Mouse (Mus musculus): Measurements from ENCODE around the gene Erbb4. TPM values are rescaled to one million over a fixed set of nuclear protein-coding genes. Genes with fewer than 3 reads are reported as not detected.

Gene Erbb4
- polyA plus RNA-seq, 1 experiment from 2014 or later: 1.3 TPM

- H3K27ac ChIP-seq (replicated peaks; ENCODE audit: low read depth, low read length): no peak overlapping the region
- H3K36me3 ChIP-seq (replicated peaks; ENCODE audit: control insufficient read depth, insufficient read depth, low read depth, low read length): no peaks in the 10 kb centered on the region
- H3K4me3 ChIP-seq (ENCODE audit: low read depth, low read length): no peak overlapping the region
- no peak for DNase-seq (ENCODE audit: low spot score)
- H3K4me1 ChIP-seq (ENCODE audit: control insufficient read depth, insufficient read depth, low read length): no peaks in the 10 kb centered on the region
- no peaks in the 10 kb centered on the region for H3K9me3 ChIP-seq (replicated peaks; ENCODE audit: control insufficient read depth, low read length)
- no peak overlapping the region for H3K4me2 ChIP-seq (ENCODE audit: low read depth, low read length)
- 89% methylated on average over 5 of the region's 5 CpGs for WGBS
- H3K27me3 ChIP-seq (ENCODE audit: control insufficient read depth, insufficient read depth, low read length): no peaks in the 10 kb centered on the region
- no peak for ATAC-seq (replicated peaks; ENCODE audit: insufficient number of reproducible peaks, low FRiP score, low TSS enrichment, low read depth)
- H3K9ac ChIP-seq (replicated peaks; ENCODE audit: low read length): no peak overlapping the region
Observed at GRCm38 (mm10) chr1:68762456-68762855, 345.4 kb downstream of the Erbb4 start.

- H3K27me3 ChIP-seq (ENCODE audit: control insufficient read depth, insufficient read depth, low read length): no peaks in the 10 kb centered on the region
- H3K27ac ChIP-seq (replicated peaks; ENCODE audit: low read depth, low read length): no peak overlapping the region
- no peaks in the 10 kb centered on the region for H3K36me3 ChIP-seq (replicated peaks; ENCODE audit: control insufficient read depth, insufficient read depth, low read depth, low read length)
- no peak for DNase-seq (ENCODE audit: low spot score)
- H3K4me2 ChIP-seq (ENCODE audit: low read depth, low read length): no peak overlapping the region
- H3K4me3 ChIP-seq (ENCODE audit: low read depth, low read length): no peak overlapping the region
- H3K9ac ChIP-seq (replicated peaks; ENCODE audit: low read length): no peak overlapping the region
- no peak for ATAC-seq (replicated peaks; ENCODE audit: insufficient number of reproducible peaks, low FRiP score, low TSS enrichment, low read depth)
- H3K4me1 ChIP-seq (ENCODE audit: control insufficient read depth, insufficient read depth, low read length): no peaks in the 10 kb centered on the region
- H3K9me3 ChIP-seq (replicated peaks; ENCODE audit: control insufficient read depth, low read length): no peaks in the 10 kb centered on the region
- 45% methylated on average over 1 of the region's 1 CpGs for WGBS
Observed at GRCm38 (mm10) chr1:68748976-68749375, 358.9 kb downstream of the Erbb4 start.

DNA sequence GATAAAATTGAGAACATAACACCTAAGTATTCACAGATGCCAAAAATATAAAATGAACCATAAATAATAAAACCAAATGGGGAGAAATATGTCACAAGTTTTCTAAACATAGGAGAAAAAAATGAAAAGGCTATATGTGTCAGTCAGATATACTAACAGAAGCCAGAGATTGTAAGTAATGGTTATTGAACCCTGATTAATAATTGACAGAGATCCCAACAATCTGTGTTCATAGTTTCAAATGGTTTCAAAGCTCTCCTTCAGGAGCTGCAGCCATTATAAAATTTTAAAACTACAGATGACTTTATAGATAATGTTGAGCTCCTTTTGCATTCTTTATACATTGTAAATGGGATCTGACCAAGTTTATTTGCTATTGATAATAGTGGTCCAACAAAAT is 426.4 kb downstream of the Erbb4 start:
- ATAC-seq (replicated peaks; ENCODE audit: insufficient number of reproducible peaks, low FRiP score, low TSS enrichment, low read depth) (no peak), DNase-seq (ENCODE audit: low spot score) (no peak)
- no peaks in the 10 kb centered on the region for H3K36me3 ChIP-seq (replicated peaks; ENCODE audit: control insufficient read depth, insufficient read depth, low read depth, low read length)
- H3K4me3 ChIP-seq (ENCODE audit: low read depth, low read length): no peak overlapping the region
- H3K27me3 ChIP-seq (ENCODE audit: control insufficient read depth, insufficient read depth, low read length): no peaks in the 10 kb centered on the region
- H3K27ac ChIP-seq (replicated peaks; ENCODE audit: low read depth, low read length): no peak overlapping the region
- H3K9me3 ChIP-seq (replicated peaks; ENCODE audit: control insufficient read depth, low read length): no peaks in the 10 kb centered on the region
- no peaks in the 10 kb centered on the region for H3K4me1 ChIP-seq (ENCODE audit: control insufficient read depth, insufficient read depth, low read length)
- no peak overlapping the region for H3K9ac ChIP-seq (replicated peaks; ENCODE audit: low read length)
- H3K4me2 ChIP-seq (ENCODE audit: low read depth, low read length): no peak overlapping the region

- H3K27ac ChIP-seq (replicated peaks; ENCODE audit: low read depth, low read length): no peak overlapping the region
- no peaks in the 10 kb centered on the region for H3K4me1 ChIP-seq (ENCODE audit: control insufficient read depth, insufficient read depth, low read length)
- no peaks in the 10 kb centered on the region for H3K9me3 ChIP-seq (replicated peaks; ENCODE audit: control insufficient read depth, low read length)
- WGBS: 90% methylated on average over 4 of the region's 4 CpGs
- H3K36me3 ChIP-seq (replicated peaks; ENCODE audit: control insufficient read depth, insufficient read depth, low read depth, low read length): no peaks in the 10 kb centered on the region
- ATAC-seq (replicated peaks; ENCODE audit: insufficient number of reproducible peaks, low FRiP score, low TSS enrichment, low read depth): no peak
- no peak overlapping the region for H3K9ac ChIP-seq (replicated peaks; ENCODE audit: low read length)
- no peaks in the 10 kb centered on the region for H3K27me3 ChIP-seq (ENCODE audit: control insufficient read depth, insufficient read depth, low read length)
- DNase-seq (ENCODE audit: low spot score): no peak
- no peak overlapping the region for H3K4me2 ChIP-seq (ENCODE audit: low read depth, low read length)
- H3K4me3 ChIP-seq (ENCODE audit: low read depth, low read length): no peak overlapping the region
Observed at GRCm38 (mm10) chr1:68674667-68675066, 433.2 kb downstream of the Erbb4 start.

DNA sequence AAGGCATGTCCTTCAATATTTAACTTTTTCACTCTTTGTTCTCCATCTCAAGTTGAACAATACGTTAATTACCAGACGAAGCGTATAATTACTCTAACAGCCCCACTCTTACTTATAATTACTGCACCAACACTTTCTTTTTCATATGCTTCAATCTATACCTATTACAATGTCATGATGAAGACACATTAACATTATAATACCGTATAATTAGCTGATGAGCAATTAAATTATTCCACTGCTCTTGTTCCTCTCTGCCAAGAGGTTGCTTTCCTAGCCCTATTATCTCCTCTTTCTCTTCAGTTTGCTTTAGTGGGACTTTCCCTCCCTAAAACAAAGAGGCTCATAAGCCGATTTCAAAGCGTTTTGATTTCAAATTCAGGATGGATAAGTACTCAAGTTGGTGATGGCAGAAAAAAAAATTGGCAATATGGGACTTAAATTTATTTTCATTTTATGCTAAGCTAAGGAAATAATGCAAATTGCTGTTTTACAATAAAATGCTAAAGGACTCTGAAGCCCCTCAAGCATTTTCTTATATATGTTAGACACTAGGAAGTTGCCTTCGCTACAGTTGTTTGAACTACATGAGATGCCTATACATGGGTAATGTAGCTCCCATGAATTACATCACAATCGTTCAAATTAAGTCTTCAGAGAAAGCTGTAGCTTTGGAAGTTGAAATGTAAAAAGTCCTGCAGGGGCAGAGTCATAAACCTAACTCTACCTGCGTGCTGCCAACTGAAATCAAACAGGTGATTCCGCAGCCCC is 440.8 kb downstream of the Erbb4 start:
- no peaks in the 10 kb centered on the region for H3K27me3 ChIP-seq (ENCODE audit: control insufficient read depth, insufficient read depth, low read length)
- H3K4me3 ChIP-seq (ENCODE audit: low read depth, low read length): no peak overlapping the region
- DNase-seq (ENCODE audit: low spot score): no peak
- no peak overlapping the region for H3K27ac ChIP-seq (replicated peaks; ENCODE audit: low read depth, low read length)
- H3K4me1 ChIP-seq (ENCODE audit: control insufficient read depth, insufficient read depth, low read length): no peaks in the 10 kb centered on the region
- H3K4me2 ChIP-seq (ENCODE audit: low read depth, low read length): no peak overlapping the region
- ATAC-seq (replicated peaks; ENCODE audit: insufficient number of reproducible peaks, low FRiP score, low TSS enrichment, low read depth): no peak
- no peaks in the 10 kb centered on the region for H3K9me3 ChIP-seq (replicated peaks; ENCODE audit: control insufficient read depth, low read length)
- H3K9ac ChIP-seq (replicated peaks; ENCODE audit: low read length): no peak overlapping the region
- 88% methylated on average over 10 of the region's 10 CpGs for WGBS
- no peaks in the 10 kb centered on the region for H3K36me3 ChIP-seq (replicated peaks; ENCODE audit: control insufficient read depth, insufficient read depth, low read depth, low read length)

GRCm38 (mm10) chr1:68590475-68590874 is 517.4 kb downstream of the Erbb4 start:
- no peak overlapping the region for H3K27ac ChIP-seq (replicated peaks; ENCODE audit: low read depth, low read length)
- no peaks in the 10 kb centered on the region for H3K9me3 ChIP-seq (replicated peaks; ENCODE audit: control insufficient read depth, low read length)
- 90% methylated on average over 3 of the region's 3 CpGs for WGBS
- H3K4me1 ChIP-seq (ENCODE audit: control insufficient read depth, insufficient read depth, low read length): no peaks in the 10 kb centered on the region
- no peaks in the 10 kb centered on the region for H3K27me3 ChIP-seq (ENCODE audit: control insufficient read depth, insufficient read depth, low read length)
- H3K9ac ChIP-seq (replicated peaks; ENCODE audit: low read length): no peak overlapping the region
- H3K4me3 ChIP-seq (ENCODE audit: low read depth, low read length): no peak overlapping the region
- no peak for ATAC-seq (replicated peaks; ENCODE audit: insufficient number of reproducible peaks, low FRiP score, low TSS enrichment, low read depth)
- H3K4me2 ChIP-seq (ENCODE audit: low read depth, low read length): no peak overlapping the region
- H3K36me3 ChIP-seq (replicated peaks; ENCODE audit: control insufficient read depth, insufficient read depth, low read depth, low read length): no peaks in the 10 kb centered on the region
- no peak for DNase-seq (ENCODE audit: low spot score)

DNA sequence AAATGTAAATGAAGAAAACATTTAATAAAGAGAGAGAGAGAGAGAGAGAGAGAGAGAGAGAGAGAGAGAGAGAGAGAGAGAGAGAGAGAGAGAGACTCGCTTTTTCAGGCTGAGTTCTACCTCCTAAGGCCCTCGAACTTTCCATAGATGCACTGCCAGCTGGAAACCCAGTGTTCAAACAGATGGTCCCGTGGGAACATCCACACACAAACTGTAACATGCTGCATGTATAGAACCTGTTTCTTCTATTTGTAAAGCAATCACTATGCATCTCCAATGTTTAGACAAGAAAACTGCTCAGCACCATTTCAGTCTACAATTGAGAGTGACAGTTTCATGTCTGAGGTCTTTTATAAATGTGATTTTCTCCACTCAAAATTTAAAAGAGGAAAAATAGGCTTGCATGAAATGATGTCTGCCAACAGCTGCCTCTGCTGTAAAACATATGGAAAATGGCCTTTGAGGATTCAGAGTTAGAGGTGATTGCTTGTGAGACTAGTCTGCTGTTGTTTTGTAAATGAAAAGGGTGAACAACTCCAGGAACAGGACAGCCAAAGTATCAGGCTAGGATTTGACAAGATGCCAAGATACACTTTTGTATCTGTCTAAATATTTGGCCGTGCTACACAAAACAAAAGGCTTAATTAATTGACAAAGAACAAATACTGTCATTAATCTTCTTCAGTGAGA is 533.9 kb downstream of the Erbb4 start:
- no peaks in the 10 kb centered on the region for H3K4me1 ChIP-seq (ENCODE audit: control insufficient read depth, insufficient read depth, low read length)
- H3K27ac ChIP-seq (replicated peaks; ENCODE audit: low read depth, low read length): no peak overlapping the region
- no peak overlapping the region for H3K4me3 ChIP-seq (ENCODE audit: low read depth, low read length)
- H3K36me3 ChIP-seq (replicated peaks; ENCODE audit: control insufficient read depth, insufficient read depth, low read depth, low read length): no peaks in the 10 kb centered on the region
- ATAC-seq (replicated peaks; ENCODE audit: insufficient number of reproducible peaks, low FRiP score, low TSS enrichment, low read depth) (no peak), DNase-seq (ENCODE audit: low spot score) (no peak)
- no peak overlapping the region for H3K4me2 ChIP-seq (ENCODE audit: low read depth, low read length)
- no peaks in the 10 kb centered on the region for H3K9me3 ChIP-seq (replicated peaks; ENCODE audit: control insufficient read depth, low read length)
- H3K9ac ChIP-seq (replicated peaks; ENCODE audit: low read length): no peak overlapping the region
- no peaks in the 10 kb centered on the region for H3K27me3 ChIP-seq (ENCODE audit: control insufficient read depth, insufficient read depth, low read length)
- 81% methylated on average over 4 of the region's 4 CpGs for WGBS

DNA sequence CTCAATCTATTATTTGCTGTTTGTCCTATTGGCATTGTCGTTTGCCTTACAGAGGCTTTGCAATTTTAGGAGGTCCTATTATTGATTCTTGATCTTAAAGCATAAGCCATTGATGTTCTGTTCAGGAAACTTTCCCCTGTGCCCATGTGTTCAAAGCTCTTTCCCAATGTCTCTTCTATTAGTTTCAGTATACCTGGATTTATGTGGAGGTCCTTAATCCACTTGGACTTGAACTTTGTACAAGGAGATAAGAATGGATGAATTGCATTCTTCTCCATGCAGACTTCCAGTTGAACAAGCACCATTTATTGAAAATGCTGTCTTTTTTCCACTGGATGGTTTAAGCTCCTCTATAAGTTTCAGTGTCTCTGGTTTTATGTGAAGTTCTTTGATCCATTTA is 536.9 kb downstream of the Erbb4 start:
- H3K9ac ChIP-seq (replicated peaks; ENCODE audit: low read length): no peak overlapping the region
- no peaks in the 10 kb centered on the region for H3K27me3 ChIP-seq (ENCODE audit: control insufficient read depth, insufficient read depth, low read length)
- H3K27ac ChIP-seq (replicated peaks; ENCODE audit: low read depth, low read length): no peak overlapping the region
- no peaks in the 10 kb centered on the region for H3K9me3 ChIP-seq (replicated peaks; ENCODE audit: control insufficient read depth, low read length)
- 84% methylated on average over 1 of the region's 1 CpGs for WGBS
- no peak for ATAC-seq (replicated peaks; ENCODE audit: insufficient number of reproducible peaks, low FRiP score, low TSS enrichment, low read depth)
- H3K4me3 ChIP-seq (ENCODE audit: low read depth, low read length): no peak overlapping the region
- H3K4me1 ChIP-seq (ENCODE audit: control insufficient read depth, insufficient read depth, low read length): no peaks in the 10 kb centered on the region
- H3K4me2 ChIP-seq (ENCODE audit: low read depth, low read length): no peak overlapping the region
- no peaks in the 10 kb centered on the region for H3K36me3 ChIP-seq (replicated peaks; ENCODE audit: control insufficient read depth, insufficient read depth, low read depth, low read length)
- no peak for DNase-seq (ENCODE audit: low spot score)
